Mouse (Mus musculus) heart, adult 8-10 months (tissue): ENCODE measurements around the gene Csrp3. TPM values are rescaled to one million over a fixed set of nuclear protein-coding genes. Genes with fewer than 3 reads are reported as not detected.

Experiments
- total RNA-seq, 4 experiments: library from RNA; stranded (reverse); gene quantifications; 2 replicates each; pipeline ENCODE4 v1.2.4; 2022

Gene Csrp3
- total RNA-seq, 4 experiments from 2014 or later: 2,121 to 2,549 (median 2,255) TPM

Other genes starting within 250 kb of the Csrp3 start
- not detected for gene Mrgprb3, start 204.2 kb downstream of the Csrp3 start, total RNA-seq
- gene Zdhhc13, start 59.0 kb downstream of the Csrp3 start, total RNA-seq: 10 to 100 TPM; 11.2 to 13.8 (median 12.7) TPM
- gene E2f8, start 33.6 kb upstream of the Csrp3 start, total RNA-seq: 1 to 10 TPM in 3 of 4 experiments, under 1 TPM in 1; 0.87 to 2.1 (median 1.2) TPM
- 10 to 100 TPM; 31.3 to 55.8 (median 41.0) TPM for gene Nav2, start 60.7 kb upstream of the Csrp3 start, total RNA-seq